Mouse (Mus musculus): Measurements from ENCODE around the gene Lmbr1l. TPM values are rescaled to one million over a fixed set of nuclear protein-coding genes. Genes with fewer than 3 reads are reported as not detected.

Lmbr1l gene
- total and polyA plus RNA-seq, 3 experiments, result 23.4 to 30.4 (median 27.9) TPM

GRCm38 (mm10) chr15:98868346-98869063 is 49.5 kb downstream of the Lmbr1l start:
- Histone ChIP-seq H3K4me3 (replicated peaks in 1 of 3; ENCODE audit: low read depth in 2 of 3, low read length in 2 of 3, poor library complexity in 1 of 3) (peak overlapping the region; percentile 71 to 94 (median 86)), H3K27ac (ENCODE audit: insufficient read depth, low read depth) (0 out of 2 replicates have a peak overlapping the region, but pooled peaks have one; percentile 5), H3K9me3 (replicated peaks; ENCODE audit: low read length) (no peaks in the 10 kb centered on the region), H3K27me3 (replicated peaks) (no peaks in the 10 kb centered on the region), H3K4me1 (ENCODE audit: control insufficient read depth in 1 of 2, insufficient read depth in 2 of 2) (peaks cover 6 to 36% of the 10 kb centered on the region in 2 experiments; a peak in 2 of 4 replicates), H3K36me3 (replicated peaks in 1 of 2; ENCODE audit: control insufficient read depth in 1 of 2, insufficient read depth in 1 of 2, low read length in 1 of 2) (peaks cover 32 to 40% of the 10 kb centered on the region in 2 experiments), H3K9ac (ENCODE audit: insufficient read depth, low read depth) (peak overlapping the region; percentile 82), H3K4me2 (ENCODE audit: insufficient read depth, low read depth, poor library complexity, severe bottlenecking) (peak overlapping the region; percentile 97), H3K79me2 (replicated peaks; ENCODE audit: control insufficient read depth, extremely low read depth, insufficient read depth, poor library complexity, severe bottlenecking) (peaks cover 64% of the 10 kb centered on the region)
- TF ChIP-seq JUN (IDR thresholded peaks at IDR 0.05; ENCODE audit: insufficient read depth, low read depth, low read length), result no peak
- TF ChIP-seq CHD2 (IDR thresholded peaks at IDR 0.05; ENCODE audit: low read length), result no peak
- no peak for TF ChIP-seq ZC3H11A (IDR thresholded peaks at IDR 0.05; ENCODE audit: low read depth, low read length)
- no peak for TF ChIP-seq ETS1 (conservative IDR thresholded peaks at IDR 0.05; ENCODE audit: low read depth, low read length)
- TF ChIP-seq PAX5 (IDR thresholded peaks at IDR 0.05; ENCODE audit: low read length), result no peak
- no peak for TF ChIP-seq USF2 (conservative IDR thresholded peaks at IDR 0.05; ENCODE audit: low read depth, low read length)
- no peak for TF ChIP-seq MAFK (IDR thresholded peaks at IDR 0.05; ENCODE audit: insufficient replicate concordance, low read length)
- TF ChIP-seq ZNF384 (IDR thresholded peaks at IDR 0.05; ENCODE audit: low read depth, low read length), result no peak
- TF ChIP-seq USF1 (IDR thresholded peaks at IDR 0.05; ENCODE audit: low read depth, low read length), result no peak
- TF ChIP-seq NELFE (IDR thresholded peaks at IDR 0.05; ENCODE audit: low read depth, low read length), result no peak
- no peak for TF ChIP-seq UBTF (IDR thresholded peaks at IDR 0.05; ENCODE audit: low read depth, low read length)
- in situ Hi-C loops (cut with MboI; ENCODE audit: low pct_ligation_motif_present, low pct_unique_long_range_greater_than_20kb, low sequenced_read_pairs), result loop anchor here (5.0 kb wide), 1 partner anchor 36 kb away; the partner anchor contains the start of gene Prkag1
- no peak for DNase-seq (ENCODE audit: extremely low read depth)
- dilution Hi-C loops (cut with MboI; ENCODE audit: extremely low pct_ligation_motif_present, extremely low pct_unique_long_range_greater_than_20kb, low sequenced_read_pairs), result no loop called here

GRCm38 (mm10) chr15:98867321-98867720 is 50.7 kb downstream of the Lmbr1l start:
- Histone ChIP-seq H3K9ac (ENCODE audit: insufficient read depth, low read depth) (peak overlapping the region; percentile 82; the same call in 1 of the 2 replicates), H3K79me2 (replicated peaks; ENCODE audit: control insufficient read depth, extremely low read depth, insufficient read depth, poor library complexity, severe bottlenecking) (peaks cover 64% of the 10 kb centered on the region), H3K36me3 (replicated peaks in 1 of 2; ENCODE audit: control insufficient read depth in 1 of 2, insufficient read depth in 1 of 2, low read length in 1 of 2) (peaks cover 44 to 52% of the 10 kb centered on the region in 2 experiments), H3K27ac (ENCODE audit: insufficient read depth, low read depth) (no peak overlapping the region), H3K4me3 (replicated peaks in 1 of 3; ENCODE audit: low read depth in 2 of 3, low read length in 2 of 3, poor library complexity in 1 of 3) (peak overlapping the region; percentile 40 to 94 (median 86)), H3K4me2 (ENCODE audit: insufficient read depth, low read depth, poor library complexity, severe bottlenecking) (peak overlapping the region; percentile 97), H3K4me1 (ENCODE audit: control insufficient read depth in 1 of 2, insufficient read depth in 2 of 2) (peaks cover 6 to 30% of the 10 kb centered on the region in 2 experiments; a peak in 2 of 4 replicates), H3K27me3 (replicated peaks) (no peaks in the 10 kb centered on the region), H3K9me3 (replicated peaks; ENCODE audit: low read length) (no peaks in the 10 kb centered on the region)
- in situ Hi-C loops (cut with MboI; ENCODE audit: low pct_ligation_motif_present, low pct_unique_long_range_greater_than_20kb, low sequenced_read_pairs), result loop anchor here (5.0 kb wide), 1 partner anchor 35 kb away; the partner anchor contains the start of gene Prkag1
- TF ChIP-seq MAFK (IDR thresholded peaks at IDR 0.05; ENCODE audit: insufficient replicate concordance, low read length), result no peak
- no peak for TF ChIP-seq E2F4 (IDR thresholded peaks at IDR 0.05; ENCODE audit: insufficient replicate concordance, low read depth, low read length)
- peak; percentile 23; the same call in 1 of the 2 replicates for TF ChIP-seq POLR2A (IDR thresholded peaks at IDR 0.05; ENCODE audit: low read depth, low read length)
- TF ChIP-seq MYC (IDR thresholded peaks at IDR 0.05; ENCODE audit: low read depth, low read length), result peak; percentile 84
- peak; percentile 49; the same call in 1 of the 2 replicates for TF ChIP-seq TBP (conservative IDR thresholded peaks at IDR 0.05; ENCODE audit: low read depth, low read length)
- no peak for TF ChIP-seq MAX (IDR thresholded peaks at IDR 0.05; ENCODE audit: low read length)
- TF ChIP-seq RCOR1 (conservative IDR thresholded peaks at IDR 0.05; ENCODE audit: low read depth, low read length), result no peak
- TF ChIP-seq RAD21 (IDR thresholded peaks at IDR 0.05; ENCODE audit: low read depth, low read length), result no peak
- TF ChIP-seq NRF1 (IDR thresholded peaks at IDR 0.05; ENCODE audit: low read depth, low read length), result peak; percentile 91
- no peak for TF ChIP-seq SMC3 (IDR thresholded peaks at IDR 0.05; ENCODE audit: low read depth, low read length)
- TF ChIP-seq JUND (conservative IDR thresholded peaks at IDR 0.05; ENCODE audit: low read depth, low read length), result no peak
- TF ChIP-seq MXI1 (IDR thresholded peaks at IDR 0.05; ENCODE audit: low read depth, low read length), result peak; percentile 49; the same call in 1 of the 2 replicates
- TF ChIP-seq IRF4 (IDR thresholded peaks at IDR 0.05; ENCODE audit: low read depth, low read length), result no peak
- TF ChIP-seq HCFC1 (IDR thresholded peaks at IDR 0.05; ENCODE audit: low read depth, low read length), result peak; percentile 99
- no peak for TF ChIP-seq CHD2 (IDR thresholded peaks at IDR 0.05; ENCODE audit: low read length)
- TF ChIP-seq GABPA (IDR thresholded peaks at IDR 0.05; ENCODE audit: insufficient replicate concordance, low read depth, low read length), result peak; percentile 32; the same call in 1 of the 2 replicates
- TF ChIP-seq USF2 (conservative IDR thresholded peaks at IDR 0.05; ENCODE audit: low read depth, low read length), result no peak
- TF ChIP-seq ETS1 (conservative IDR thresholded peaks at IDR 0.05; ENCODE audit: low read depth, low read length), result no peak
- peak; percentile 93; the same call in 1 of the 2 replicates for TF ChIP-seq KAT2A (IDR thresholded peaks at IDR 0.05; ENCODE audit: insufficient replicate concordance, low read length)
- TF ChIP-seq ELF1 (IDR thresholded peaks at IDR 0.05; ENCODE audit: low read depth, low read length), result peak; percentile 90
- TF ChIP-seq SIN3A (IDR thresholded peaks at IDR 0.05; ENCODE audit: low read length), result peak; percentile 34; the same call in 1 of the 2 replicates
- no peak for TF ChIP-seq ZMIZ1 (IDR thresholded peaks at IDR 0.05; ENCODE audit: low read depth, low read length)
- TF ChIP-seq MEF2A (IDR thresholded peaks at IDR 0.05; ENCODE audit: borderline replicate concordance, low read depth, low read length), result no peak
- dilution Hi-C loops (cut with MboI; ENCODE audit: extremely low pct_ligation_motif_present, extremely low pct_unique_long_range_greater_than_20kb, low sequenced_read_pairs), result no loop called here
- DNase-seq (ENCODE audit: extremely low read depth), result peak; percentile 88

Data from CH12.LX (cell line).